Mouse (Mus musculus) heart, embryonic 14.5 days (tissue): ENCODE results near the gene Ppp1r12c. TPM values are rescaled to one million over a fixed set of nuclear protein-coding genes. Genes with fewer than 3 reads are reported as not detected.
"Not testable (repeated sequence)": the region's sequence is repeated elsewhere in the genome, so short reads cannot be mapped to it uniquely, and the experiment has no call there.

Source experiments
- ATAC-seq: fragments of 200-750 bp; cut with Nextera tagmentation; 2 replicates; pipeline ENCODE4 v1.8.0; 2017; ENCODE audit warnings: low read depth, moderate TSS enrichment; ENCODE audit not compliant: insufficient number of reproducible peaks, insufficient read depth, low FRiP score
- H3K27ac ChIP-seq, 2 experiments: fragments of 200-500 bp in 1 of 2; fragments of 300-500 bp in 1 of 2; sonication (generic) in 1 of 2; replicated peaks in 1 of 2; 2 replicates each; pipeline ENCODE4 v1.5.1; 2012 to 2014; ENCODE audit warnings: low read depth in 2 of 2, low read length in 2 of 2, control low read depth in 1 of 2, mild to moderate bottlenecking in 1 of 2, mixed read lengths in 1 of 2; ENCODE audit not compliant: control insufficient read depth in 1 of 2, insufficient read depth in 1 of 2
- H3K27me3 ChIP-seq: fragments of 300-500 bp; sonication (generic); 2 replicates; pipeline ENCODE4 v1.6.1; 2014; ENCODE audit warnings: mild to moderate bottlenecking, low read length, control low read depth; ENCODE audit not compliant: control insufficient read depth, insufficient read depth
- H3K36me3 ChIP-seq: fragments of 300-500 bp; sonication (generic); 2 replicates; pipeline ENCODE4 v1.6.1; 2014; ENCODE audit warnings: mild to moderate bottlenecking, control low read depth, low read length, mixed read lengths; ENCODE audit not compliant: control insufficient read depth, insufficient read depth
- H3K4me1 ChIP-seq, 2 experiments: fragments of 200-500 bp in 1 of 2; fragments of 300-500 bp in 1 of 2; sonication (generic) in 1 of 2; 2 replicates each; pipeline ENCODE4 v1.6.1; 2012 to 2014; ENCODE audit warnings: low read length in 2 of 2, control low read depth in 1 of 2, mixed read lengths in 1 of 2; ENCODE audit not compliant: control insufficient read depth in 2 of 2, insufficient read depth in 2 of 2
- H3K4me2 ChIP-seq: fragments of 300-500 bp; sonication (generic); 2 replicates; pipeline ENCODE4 v1.6.1; 2014; ENCODE audit warnings: mild to moderate bottlenecking, low read length
- H3K4me3 ChIP-seq, 2 experiments: fragments of 200-500 bp in 1 of 2; fragments of 300-500 bp in 1 of 2; sonication (generic) in 1 of 2; 2 replicates each; pipeline ENCODE4 v1.5.1; 2012 to 2014; ENCODE audit warnings: low read length in 2 of 2, mild to moderate bottlenecking in 2 of 2, control low read depth in 1 of 2, low read depth in 1 of 2, moderate library complexity in 1 of 2; ENCODE audit not compliant: control insufficient read depth in 1 of 2, insufficient read depth in 1 of 2
- H3K9ac ChIP-seq: fragments of 300-500 bp; sonication (generic); 2 replicates; pipeline ENCODE4 v1.6.1; 2014; ENCODE audit warnings: mild to moderate bottlenecking, low read length
- H3K9me3 ChIP-seq: fragments of 300-500 bp; sonication (generic); 2 replicates; pipeline ENCODE4 v1.6.1; 2016; ENCODE audit warnings: low read length, control low read depth; ENCODE audit not compliant: control insufficient read depth
- WGBS: fragments of 180-500 bp; shearing (Covaris S2); extraction: QIAGEN DNeasy Blood & Tissue Kit; methylation state at CpG from one replicate; pipeline ENCODE4 v1.1.7; 2014; 5-methylcytosine and 5-hydroxymethylcytosine counted together
- polyA plus RNA-seq: library from polyadenylated mRNA; unstranded; fragments of >200 nt; fragmentation: Nextera tagmentation; extraction: Ambion mirVana; gene quantifications from 2 replicates; pipeline ENCODE4 v1.2.1, GENCODE M21; 2014

Gene Ppp1r12c
- polyA plus RNA-seq, 1 experiment from 2014 or later, result 47.7 TPM

DNA sequence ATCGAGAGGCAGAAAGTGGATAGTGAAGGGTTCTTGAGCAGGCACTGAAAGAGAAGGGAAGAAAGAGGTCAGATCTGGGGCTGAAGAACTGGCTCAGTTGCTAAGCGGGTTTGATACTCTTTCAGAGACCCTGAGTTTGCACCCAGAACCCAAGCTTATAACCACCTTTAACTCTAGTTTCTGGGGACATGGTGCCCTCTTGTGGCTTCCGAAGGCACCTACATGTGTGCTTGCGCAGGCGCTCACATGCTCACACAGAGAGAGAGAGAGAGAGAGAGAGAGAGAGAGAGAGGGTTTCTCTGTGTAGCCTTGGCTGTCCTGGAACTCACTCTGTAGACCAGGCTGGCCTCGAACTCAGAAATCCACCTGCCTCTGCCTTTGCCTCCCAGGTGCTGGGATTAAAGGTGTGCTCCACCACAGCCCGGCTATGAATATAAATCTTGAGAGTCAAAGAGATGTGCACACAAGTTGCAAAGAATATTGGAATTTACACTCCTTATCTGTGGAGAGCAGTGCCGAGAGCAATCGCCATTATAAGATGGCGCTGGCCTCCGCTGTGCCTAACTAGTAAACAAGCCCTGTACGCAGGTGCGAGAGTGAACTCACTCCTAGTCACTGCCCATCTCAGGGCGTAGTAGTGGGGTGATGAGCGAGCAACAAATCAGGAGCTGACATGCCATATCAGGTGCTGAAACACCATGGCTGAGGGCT, 22.9 kb upstream of the Ppp1r12c start, which contains the start of gene Tnni3:
TSS of gene Tnni3 (minus strand) at position 18 of the 711 bp plus-strand sequence.
- peak within 1 kb of the TSS; percentile 92 for H3K9ac ChIP-seq
- peaks cover 20 to 27% of the 10 kb centered on the region in 2 experiments for H3K4me1 ChIP-seq
- peak within 1 kb of the TSS in 1 of 2 experiments; percentile 69; a peak in 1 of 4 replicates for H3K4me3 ChIP-seq
- not testable (repeated sequence) for H3K27me3 ChIP-seq, ATAC-seq, H3K9me3 ChIP-seq
- H3K36me3 ChIP-seq, result peaks cover 13% of the 10 kb centered on the region
- H3K27ac ChIP-seq, result peak within 1 kb of the TSS; percentile 97 to 99; a peak in 3 of 4 replicates
- WGBS, result 65% methylated on average over 15 of the region's 15 CpGs
- peak within 1 kb of the TSS; percentile 69 for H3K4me2 ChIP-seq

GRCm38 (mm10) chr7:4523205-4524130, 22.0 kb upstream of the Ppp1r12c start:
- peak overlapping the region in 1 of 2 experiments; percentile 69; a peak in 2 of 4 replicates for H3K4me3 ChIP-seq
- H3K9me3 ChIP-seq, result no peaks in the 10 kb centered on the region
- peak overlapping the region; percentile 69 for H3K4me2 ChIP-seq
- peak overlapping the region; percentile 92 for H3K9ac ChIP-seq
- peak overlapping the region; percentile 97 to 99; a peak in 3 of 4 replicates for H3K27ac ChIP-seq
- 0 out of 2 replicates have a peak, but pooled peaks cover 4% of the 10 kb centered on the region for H3K27me3 ChIP-seq
- ATAC-seq, result no peak
- peaks cover 22% of the 10 kb centered on the region for H3K36me3 ChIP-seq
- H3K4me1 ChIP-seq, result peaks cover 25 to 30% of the 10 kb centered on the region in 2 experiments
- 78% methylated on average over 33 of the region's 33 CpGs for WGBS

GRCm38 (mm10) chr7:4522292-4522691, 20.8 kb upstream of the Ppp1r12c start:
- Histone ChIP-seq H3K4me2 (peak overlapping the region; percentile 69), H3K27ac (peak overlapping the region; percentile 97 to 99), H3K36me3 (peaks cover 33% of the 10 kb centered on the region), H3K9ac (peak overlapping the region; percentile 92), H3K9me3 (no peaks in the 10 kb centered on the region), H3K27me3 (0 out of 2 replicates have a peak, but pooled peaks cover 3% of the 10 kb centered on the region), H3K4me3 (peak overlapping the region; percentile 69 to 70), H3K4me1 (peaks cover 28 to 35% of the 10 kb centered on the region in 2 experiments)
- peak; percentile 76 for ATAC-seq
- WGBS, result 17% methylated on average over 6 of the region's 6 CpGs

DNA sequence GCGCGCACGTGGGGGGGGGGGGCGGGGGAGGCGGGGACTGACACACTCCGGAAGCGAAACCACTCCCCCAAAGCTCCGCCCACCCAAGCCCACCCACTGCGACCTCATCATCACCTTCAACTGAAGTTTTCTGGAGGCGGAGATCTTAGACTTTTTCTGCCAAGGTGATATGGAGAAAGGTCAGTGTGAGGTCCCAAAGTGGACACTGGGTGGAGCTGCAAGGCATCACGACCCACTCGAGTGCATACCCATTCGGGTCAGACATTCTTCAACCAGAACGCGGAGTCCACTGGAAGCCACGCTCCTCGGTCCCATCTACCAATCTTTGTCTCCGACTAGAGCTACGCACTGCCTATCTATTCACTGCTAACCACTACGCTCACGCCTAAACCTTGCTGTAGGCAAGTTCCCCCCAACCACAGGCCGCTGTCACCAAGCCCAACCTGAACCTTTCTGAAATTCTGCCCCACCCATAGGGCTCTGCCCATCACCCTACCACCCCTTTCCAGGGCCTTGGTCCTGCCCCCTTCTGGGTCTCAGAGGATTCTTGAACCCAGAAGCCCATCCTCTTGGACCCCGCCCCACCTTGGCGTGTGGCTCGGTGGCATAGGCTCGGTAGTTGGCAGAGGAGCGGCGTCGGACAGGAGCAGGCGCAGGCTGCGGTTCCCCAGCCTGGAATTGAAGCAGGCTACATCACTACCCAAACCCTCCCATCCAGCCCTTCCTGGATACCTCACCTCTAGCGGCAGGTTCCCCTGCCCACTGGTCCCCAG, 19.9 kb upstream of the Ppp1r12c start:
- Histone ChIP-seq H3K4me3 (peak overlapping the region; percentile 69 to 70), H3K4me2 (peak overlapping the region; percentile 69), H3K9me3 (no peaks in the 10 kb centered on the region), H3K27me3 (no peaks in the 10 kb centered on the region), H3K36me3 (peaks cover 33% of the 10 kb centered on the region), H3K27ac (peak overlapping the region; percentile 97 to 99), H3K4me1 (peaks cover 31 to 34% of the 10 kb centered on the region in 2 experiments), H3K9ac (peak overlapping the region; percentile 92)
- ATAC-seq, result no peak
- WGBS, result 15% methylated on average over 32 of the region's 32 CpGs

GRCm38 (mm10) chr7:4518487-4518886, 17.0 kb upstream of the Ppp1r12c start:
- Histone ChIP-seq H3K4me1 (peaks cover 46 to 55% of the 10 kb centered on the region in 2 experiments), H3K27ac (peak overlapping the region; percentile 20 to 39), H3K27me3 (no peaks in the 10 kb centered on the region), H3K9me3 (no peaks in the 10 kb centered on the region), H3K36me3 (peaks cover 33% of the 10 kb centered on the region), H3K4me2 (peak overlapping the region; percentile 69), H3K9ac (peak overlapping the region; percentile 56), H3K4me3 (peak overlapping the region in 1 of 2 experiments; percentile 6; a peak in 1 of 4 replicates)
- no peak for ATAC-seq
- WGBS, result 54% methylated on average over 1 of the region's 1 CpGs

- Histone ChIP-seq H3K9ac (peak within 1 kb of the TSS; percentile 72), H3K4me2 (peak within 1 kb of the TSS; percentile 55), H3K4me1 (peaks cover 52 to 68% of the 10 kb centered on the region in 2 experiments), H3K27me3 (no peaks in the 10 kb centered on the region), H3K27ac (peak within 1 kb of the TSS; percentile 96 to 98), H3K36me3 (peaks cover 33% of the 10 kb centered on the region), H3K9me3 (no peaks in the 10 kb centered on the region), H3K4me3 (peak within 1 kb of the TSS; percentile 21 to 34)
- ATAC-seq, result peak; percentile 66
- 8% methylated on average over 4 of the region's 4 CpGs for WGBS
Measured at GRCm38 (mm10) chr7:4516332-4517050, 15.0 kb upstream of the Ppp1r12c start, which contains the start of gene Tnnt1. Gene Tnnt1, minus strand, starts transcription at chr7:4516382.
